Mouse (Mus musculus) lung, adult 2 months (tissue): ENCODE results near the gene A530016L24Rik.

Source experiments
- CTCF ChIP-seq: fragments of 200-500 bp; IDR thresholded peaks from 2 replicates; pipeline ENCODE4 v1.5.1; 2011; ENCODE audit warnings: mild to moderate bottlenecking, low read length, control low read depth; ENCODE audit not compliant: insufficient read depth
- POLR2A ChIP-seq: fragments of 200-500 bp; IDR thresholded peaks from 2 replicates; pipeline ENCODE4 v1.6.1; 2011; ENCODE audit warnings: low read depth, mild to moderate bottlenecking, control low read depth, low read length, borderline replicate concordance; ENCODE audit errors: extremely low read depth

GRCm38 (mm10) chr12:112510733-112511372, 21.6 kb downstream of the A530016L24Rik start:
- TF ChIP-seq CTCF, result no peak
- no peak for TF ChIP-seq POLR2A
